Mouse (Mus musculus): ENCODE measurements at regions not wholly inside any gene's neighbourhood (a gene's known extent, or its start where the extent isn't known, plus 50 kb on each side); places are given as distances from the start of the nearest gene placed in this dataset.

DNA sequence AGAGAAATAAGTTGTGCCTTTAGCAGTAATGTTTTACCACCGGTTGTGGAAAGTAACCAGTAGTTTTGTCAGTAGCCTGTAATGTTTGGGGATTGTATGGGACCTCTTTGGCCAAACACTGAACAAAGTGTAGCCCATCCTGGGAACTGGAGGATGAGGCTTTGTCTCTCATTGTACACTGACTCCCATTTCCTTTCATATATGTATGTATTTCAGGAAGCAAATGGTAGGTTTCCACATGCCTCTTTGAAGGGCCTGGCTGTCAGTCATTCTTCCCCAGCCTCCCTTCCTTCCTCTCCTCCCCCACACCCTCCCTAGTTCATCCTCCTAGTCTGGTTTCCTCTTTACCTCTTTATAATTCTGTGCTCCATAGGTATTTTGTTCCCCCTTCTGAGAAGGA is 266.7 kb upstream of the Adcy2 start:
- Histone ChIP-seq H3K27me3 (ENCODE audit: insufficient read depth, low read length) (no peaks in the 10 kb centered on the region), H3K4me1 (ENCODE audit: insufficient read depth, low read length) (no peaks in the 10 kb centered on the region), H3K9me3 (ENCODE audit: low read length) (no peaks in the 10 kb centered on the region), H3K9ac (replicated peaks; ENCODE audit: low read length) (no peak overlapping the region), H3K4me2 (replicated peaks; ENCODE audit: low read depth, low read length) (no peak overlapping the region), H3K27ac (ENCODE audit: low read length) (no peak overlapping the region), H3K4me3 (ENCODE audit: low read length) (no peak overlapping the region), H3K36me3 (ENCODE audit: insufficient read depth, low read length) (no peaks in the 10 kb centered on the region)
- ATAC-seq (ENCODE audit: low FRiP score, low TSS enrichment): no peak
- 74% methylated on average over 1 of the region's 1 CpGs for WGBS

DNA sequence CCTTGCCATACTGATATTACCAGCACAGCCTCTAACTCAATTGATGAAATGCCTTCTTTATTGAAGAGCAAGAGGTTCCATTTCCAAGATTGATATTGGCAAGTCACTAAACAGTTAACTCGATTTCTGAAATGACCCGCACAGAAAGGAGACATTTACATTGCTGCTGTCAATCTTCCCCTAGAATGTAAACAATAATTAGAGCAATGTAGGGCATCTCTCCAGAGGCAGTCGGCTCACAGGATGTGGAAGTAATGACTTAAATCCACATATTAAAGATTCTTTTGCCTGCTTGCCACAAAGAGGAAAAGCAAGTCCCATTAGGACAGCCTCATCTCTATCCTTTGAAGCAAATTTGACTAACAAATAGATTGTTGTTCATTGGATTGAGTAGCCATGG is 261.0 kb upstream of the Nsun2 start:
- ATAC-seq (ENCODE audit: low FRiP score, low TSS enrichment): no peak
- no peak overlapping the region for H3K27ac ChIP-seq (ENCODE audit: low read length)
- H3K4me2 ChIP-seq (replicated peaks; ENCODE audit: low read depth, low read length): no peak overlapping the region
- H3K4me1 ChIP-seq (ENCODE audit: insufficient read depth, low read length): no peaks in the 10 kb centered on the region
- no peak overlapping the region for H3K4me3 ChIP-seq (ENCODE audit: low read length)
- H3K36me3 ChIP-seq (ENCODE audit: insufficient read depth, low read length): no peaks in the 10 kb centered on the region
- no peaks in the 10 kb centered on the region for H3K9me3 ChIP-seq (ENCODE audit: low read length)
- H3K9ac ChIP-seq (replicated peaks; ENCODE audit: low read length): no peak overlapping the region
- WGBS: 47% methylated on average over 3 of the region's 3 CpGs
- H3K27me3 ChIP-seq (ENCODE audit: insufficient read depth, low read length): no peaks in the 10 kb centered on the region

DNA sequence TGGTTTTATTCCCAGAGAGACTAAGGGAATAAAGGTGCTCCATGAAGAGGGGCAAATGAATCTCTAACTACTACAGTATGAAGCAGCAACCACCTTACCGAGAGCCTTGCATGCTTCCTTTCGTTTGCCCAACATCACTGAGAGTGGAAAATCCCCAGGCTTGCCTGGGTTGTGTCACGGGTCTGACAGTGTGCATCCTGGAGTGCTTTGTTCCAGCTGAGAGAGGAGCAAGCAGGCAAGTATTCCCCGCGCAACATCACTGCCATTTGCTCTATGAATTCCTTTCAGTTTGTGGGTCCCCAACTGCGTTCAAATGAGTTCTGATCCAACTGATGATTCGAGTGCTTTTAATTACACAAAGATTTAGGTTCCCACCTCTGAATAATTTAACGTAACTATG is 253.9 kb upstream of the Nsun2 start:
- 86% methylated on average over 8 of the region's 8 CpGs for WGBS
- no peak overlapping the region for H3K4me3 ChIP-seq (ENCODE audit: low read length)
- no peak for ATAC-seq (ENCODE audit: low FRiP score, low TSS enrichment)
- H3K4me1 ChIP-seq (ENCODE audit: insufficient read depth, low read length): no peaks in the 10 kb centered on the region
- no peak overlapping the region for H3K9ac ChIP-seq (replicated peaks; ENCODE audit: low read length)
- no peak overlapping the region for H3K4me2 ChIP-seq (replicated peaks; ENCODE audit: low read depth, low read length)
- H3K36me3 ChIP-seq (ENCODE audit: insufficient read depth, low read length): no peaks in the 10 kb centered on the region
- H3K27me3 ChIP-seq (ENCODE audit: insufficient read depth, low read length): no peaks in the 10 kb centered on the region
- H3K27ac ChIP-seq (ENCODE audit: low read length): no peak overlapping the region
- no peaks in the 10 kb centered on the region for H3K9me3 ChIP-seq (ENCODE audit: low read length)

DNA sequence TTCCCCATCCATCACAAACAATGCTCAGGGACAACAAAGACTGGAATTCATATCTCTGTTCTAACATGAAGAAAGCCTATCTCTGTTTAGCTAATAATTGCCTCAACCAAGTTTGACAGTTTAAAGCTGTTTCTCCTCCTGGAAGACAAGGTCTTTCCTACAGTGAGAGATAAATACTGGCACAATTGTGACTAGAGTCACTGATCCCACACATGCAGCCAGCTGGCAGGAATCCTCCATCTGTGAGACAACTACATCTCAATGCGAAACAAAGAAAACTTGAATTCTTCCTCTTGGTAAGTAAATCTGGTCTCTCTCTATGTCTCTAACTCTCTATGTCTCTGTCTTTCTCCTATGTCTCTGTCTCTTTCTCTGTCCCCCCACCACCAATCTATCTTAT is 239.1 kb upstream of the Nsun2 start:
- H3K9me3 ChIP-seq (ENCODE audit: low read length): no peaks in the 10 kb centered on the region

DNA sequence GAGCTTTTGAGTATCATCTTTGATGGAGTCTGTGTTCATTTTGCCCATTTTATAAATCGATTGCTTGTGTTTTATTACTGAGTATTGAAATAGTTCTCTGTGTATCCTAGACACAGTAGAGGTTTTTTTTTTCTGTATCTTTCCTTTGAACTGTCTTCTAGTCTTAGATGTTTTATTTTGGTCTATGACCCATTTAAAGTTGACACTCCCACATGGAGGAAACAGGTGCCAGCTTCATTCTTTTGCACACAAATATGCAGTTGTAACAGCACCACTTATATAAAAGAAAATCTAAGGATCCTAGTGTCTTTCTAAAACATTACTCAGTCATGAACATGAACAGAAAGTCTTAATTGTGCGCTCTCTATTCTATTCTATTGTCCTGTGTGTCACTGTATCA is 230.2 kb upstream of the Nsun2 start:
- no peak for ATAC-seq (ENCODE audit: low FRiP score, low TSS enrichment)
- H3K9ac ChIP-seq (replicated peaks; ENCODE audit: low read length): no peak overlapping the region
- H3K9me3 ChIP-seq (ENCODE audit: low read length): no peaks in the 10 kb centered on the region
- no peak overlapping the region for H3K4me3 ChIP-seq (ENCODE audit: low read length)
- 86% methylated on average over 2 of the region's 2 CpGs for WGBS
- no peaks in the 10 kb centered on the region for H3K27me3 ChIP-seq (ENCODE audit: insufficient read depth, low read length)
- no peaks in the 10 kb centered on the region for H3K4me1 ChIP-seq (ENCODE audit: insufficient read depth, low read length)
- no peak overlapping the region for H3K4me2 ChIP-seq (replicated peaks; ENCODE audit: low read depth, low read length)
- H3K27ac ChIP-seq (ENCODE audit: low read length): no peak overlapping the region
- H3K36me3 ChIP-seq (ENCODE audit: insufficient read depth, low read length): no peaks in the 10 kb centered on the region

More for the DNA sequence above, 239.1 kb upstream of the Nsun2 start:
- Histone ChIP-seq H3K4me2 (replicated peaks; ENCODE audit: low read depth, low read length) (no peak overlapping the region), H3K9ac (replicated peaks; ENCODE audit: low read length) (no peak overlapping the region), H3K4me3 (ENCODE audit: low read length) (no peak overlapping the region), H3K27ac (ENCODE audit: low read length) (no peak overlapping the region), H3K4me1 (ENCODE audit: insufficient read depth, low read length) (no peaks in the 10 kb centered on the region), H3K27me3 (ENCODE audit: insufficient read depth, low read length) (no peaks in the 10 kb centered on the region), H3K36me3 (ENCODE audit: insufficient read depth, low read length) (no peaks in the 10 kb centered on the region)
- ATAC-seq (ENCODE audit: low FRiP score, low TSS enrichment): no peak
- WGBS: 84% methylated on average over 1 of the region's 1 CpGs

DNA sequence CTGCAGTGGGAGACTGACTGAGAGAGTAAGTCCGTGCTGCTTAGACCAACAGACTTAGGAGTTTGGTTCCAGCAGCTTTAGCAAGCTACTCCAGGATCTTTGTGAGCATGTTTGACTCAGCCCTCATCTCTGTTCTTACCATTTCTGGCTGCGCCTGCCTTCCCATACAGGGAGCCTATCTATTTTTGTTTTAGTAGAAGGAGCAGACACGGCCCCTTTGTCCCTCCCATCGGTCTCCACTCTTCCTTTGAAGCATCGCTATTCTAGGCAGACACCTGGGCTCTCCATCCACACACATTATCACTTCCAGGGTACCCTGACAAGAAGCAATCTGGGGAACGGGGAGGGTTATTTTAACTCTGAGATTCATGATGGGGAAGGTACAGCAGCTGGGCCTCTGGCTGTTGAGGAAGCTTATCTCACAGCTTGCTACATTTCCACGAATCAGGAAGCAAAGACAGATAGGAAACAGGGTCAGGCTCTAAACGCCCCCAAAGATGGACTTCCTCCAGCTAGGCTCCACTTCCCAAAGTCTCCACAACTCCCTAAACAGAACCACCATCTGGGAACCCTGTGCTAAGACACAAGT is 203.0 kb upstream of the Nsun2 start:
- H3K4me3 ChIP-seq (ENCODE audit: low read length): no peak overlapping the region
- whole genome bisulfite sequencing: 73% methylated on average over 8 of the region's 8 CpGs
- no peaks in the 10 kb centered on the region for H3K4me1 ChIP-seq (ENCODE audit: insufficient read depth, low read length)
- no peaks in the 10 kb centered on the region for H3K27me3 ChIP-seq (ENCODE audit: insufficient read depth, low read length)
- no peak overlapping the region for H3K4me2 ChIP-seq (replicated peaks; ENCODE audit: low read depth, low read length)
- no peak overlapping the region for H3K27ac ChIP-seq (ENCODE audit: low read length)
- H3K9me3 ChIP-seq (ENCODE audit: low read length): no peaks in the 10 kb centered on the region
- no peaks in the 10 kb centered on the region for H3K36me3 ChIP-seq (ENCODE audit: insufficient read depth, low read length)
- H3K9ac ChIP-seq (replicated peaks; ENCODE audit: low read length): no peak overlapping the region
- no peak for ATAC-seq (ENCODE audit: low FRiP score, low TSS enrichment)

DNA sequence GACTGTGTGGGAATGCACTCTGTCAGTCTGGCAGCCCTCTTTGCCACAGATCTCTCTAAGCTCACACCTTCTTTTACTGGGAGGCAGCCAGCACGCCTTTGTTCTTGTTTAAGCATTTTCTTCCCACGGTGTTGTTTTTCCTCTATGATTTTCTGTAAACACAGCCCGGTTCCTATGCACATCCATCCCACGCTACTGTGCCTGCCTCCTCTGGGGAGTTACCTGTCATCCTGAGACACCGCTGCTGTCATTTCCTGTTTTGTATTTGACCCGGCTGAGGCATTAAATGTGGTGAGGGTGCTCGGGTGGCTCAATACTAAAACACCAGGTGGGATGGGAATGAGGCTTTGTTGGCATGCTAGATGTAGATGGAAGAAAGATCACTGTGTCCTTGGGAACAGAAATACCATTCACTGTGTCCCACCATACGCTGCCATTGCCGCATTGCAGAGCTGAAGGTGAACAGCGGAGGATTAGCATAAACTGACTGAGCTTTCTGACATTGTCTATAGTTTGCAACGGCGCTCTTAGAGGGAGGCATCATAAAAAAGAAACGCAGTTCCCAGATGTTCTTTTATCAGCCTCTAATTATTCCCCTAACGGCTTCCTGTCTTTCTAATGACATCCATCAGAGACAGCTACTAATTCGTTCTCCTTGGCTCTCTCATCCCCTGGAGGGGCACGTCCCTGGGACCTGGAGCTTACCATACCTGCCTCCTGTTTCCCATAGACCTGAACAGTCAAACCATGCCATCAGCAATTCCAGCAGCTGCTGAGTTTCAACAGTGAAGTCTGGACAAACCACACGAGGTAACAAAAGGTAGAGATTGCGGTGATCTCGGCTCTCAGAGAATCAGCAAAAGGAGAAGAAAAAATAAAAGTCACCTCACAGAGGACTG is 201.8 kb upstream of the Nsun2 start:
- no peaks in the 10 kb centered on the region for H3K36me3 ChIP-seq (ENCODE audit: insufficient read depth, low read length)
- no peak overlapping the region for H3K27ac ChIP-seq (ENCODE audit: low read length)
- H3K4me2 ChIP-seq (replicated peaks; ENCODE audit: low read depth, low read length): no peak overlapping the region
- H3K27me3 ChIP-seq (ENCODE audit: insufficient read depth, low read length): no peaks in the 10 kb centered on the region
- H3K4me1 ChIP-seq (ENCODE audit: insufficient read depth, low read length): no peaks in the 10 kb centered on the region
- WGBS: 39% methylated on average over 19 of the region's 19 CpGs
- H3K9ac ChIP-seq (replicated peaks; ENCODE audit: low read length): no peak overlapping the region
- H3K9me3 ChIP-seq (ENCODE audit: low read length): no peaks in the 10 kb centered on the region
- H3K4me3 ChIP-seq (ENCODE audit: low read length): no peak overlapping the region
- ATAC-seq (ENCODE audit: low FRiP score, low TSS enrichment): no peak

DNA sequence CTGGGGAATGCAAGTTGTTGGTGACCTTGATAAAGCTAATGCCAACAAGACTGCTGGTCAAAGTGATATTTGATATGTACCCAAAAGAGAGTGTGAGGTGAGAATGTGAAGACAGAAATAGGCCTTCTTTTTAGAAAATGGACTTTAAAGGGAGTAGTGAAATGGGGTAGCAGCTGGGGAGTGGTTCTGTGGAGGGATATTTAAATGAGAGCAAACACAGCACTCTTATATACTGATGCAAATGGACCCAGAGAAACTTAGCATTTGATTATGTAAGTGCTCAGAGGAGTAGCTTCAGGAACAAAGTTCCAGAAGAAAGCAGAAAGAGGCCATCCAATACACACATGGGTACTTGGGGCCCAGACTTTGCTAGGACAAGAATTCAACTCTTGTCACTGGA is 189.7 kb upstream of the Nsun2 start:
- H3K27ac ChIP-seq (ENCODE audit: low read length): no peak overlapping the region
- no peaks in the 10 kb centered on the region for H3K36me3 ChIP-seq (ENCODE audit: insufficient read depth, low read length)
- H3K9ac ChIP-seq (replicated peaks; ENCODE audit: low read length): no peak overlapping the region
- H3K27me3 ChIP-seq (ENCODE audit: insufficient read depth, low read length): no peaks in the 10 kb centered on the region
- H3K4me2 ChIP-seq (replicated peaks; ENCODE audit: low read depth, low read length): no peak overlapping the region
- H3K4me1 ChIP-seq (ENCODE audit: insufficient read depth, low read length): no peaks in the 10 kb centered on the region
- H3K9me3 ChIP-seq (ENCODE audit: low read length): no peaks in the 10 kb centered on the region
- ATAC-seq (ENCODE audit: low FRiP score, low TSS enrichment): no peak
- H3K4me3 ChIP-seq (ENCODE audit: low read length): no peak overlapping the region

DNA sequence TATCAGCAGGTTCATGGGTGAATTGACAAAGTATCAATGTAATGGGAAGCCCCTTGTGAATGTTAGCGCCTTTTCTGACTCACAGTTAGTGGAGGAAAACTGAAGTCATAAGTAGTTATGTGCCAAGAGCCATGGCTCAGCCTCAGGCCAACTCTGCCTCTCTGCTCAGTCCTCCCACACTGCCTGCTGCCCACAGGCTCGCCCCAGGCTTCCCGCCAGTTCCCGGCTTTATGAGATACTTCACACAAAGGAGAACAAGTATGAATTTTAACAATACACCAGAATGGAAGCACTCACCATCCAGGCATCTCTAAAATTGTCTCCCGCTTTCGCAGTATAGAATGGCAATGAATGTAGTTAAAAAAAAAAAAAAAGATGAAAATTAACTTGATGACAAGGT is 176.1 kb upstream of the Nsun2 start:
- Histone ChIP-seq H3K4me2 (replicated peaks; ENCODE audit: low read depth, low read length) (no peak overlapping the region), H3K4me3 (ENCODE audit: low read length) (no peak overlapping the region), H3K4me1 (ENCODE audit: insufficient read depth, low read length) (no peaks in the 10 kb centered on the region), H3K36me3 (ENCODE audit: insufficient read depth, low read length) (no peaks in the 10 kb centered on the region), H3K9me3 (ENCODE audit: low read length) (no peaks in the 10 kb centered on the region), H3K27me3 (ENCODE audit: insufficient read depth, low read length) (no peaks in the 10 kb centered on the region), H3K9ac (replicated peaks; ENCODE audit: low read length) (no peak overlapping the region), H3K27ac (ENCODE audit: low read length) (no peak overlapping the region)
- ATAC-seq (ENCODE audit: low FRiP score, low TSS enrichment): no peak
- WGBS: 89% methylated on average over 6 of the region's 6 CpGs

DNA sequence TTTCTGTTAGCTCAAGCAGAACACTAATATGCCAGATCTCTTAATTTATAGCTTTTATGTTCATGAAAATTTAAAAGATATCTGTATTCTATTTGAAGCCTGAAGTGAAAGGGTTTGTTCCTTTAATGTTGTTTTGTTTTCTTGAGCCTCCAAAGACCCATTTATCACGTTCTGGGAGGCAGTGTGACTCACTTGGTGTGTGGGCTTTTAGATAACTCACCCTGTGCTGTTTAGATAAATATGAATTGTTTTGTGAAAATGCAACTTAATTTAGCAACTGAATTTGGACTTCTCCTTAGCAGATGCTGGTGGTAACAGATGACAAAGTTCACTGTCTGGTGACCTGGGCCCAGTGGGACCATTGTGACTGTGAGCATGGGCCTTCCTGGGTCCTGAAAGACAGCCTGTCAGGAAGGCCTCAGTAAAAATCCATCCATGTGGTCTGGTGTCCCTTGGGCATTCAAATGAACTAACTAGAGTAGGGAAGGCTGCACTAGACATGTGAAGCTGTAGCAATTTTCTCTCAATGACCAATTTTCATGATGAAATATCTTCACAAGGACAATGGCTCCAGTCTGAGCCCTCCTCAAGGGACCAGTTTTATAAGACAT is 167.6 kb upstream of the Nsun2 start:
- WGBS: 47% methylated on average over 1 of the region's 1 CpGs
- H3K36me3 ChIP-seq (ENCODE audit: insufficient read depth, low read length): no peaks in the 10 kb centered on the region
- no peaks in the 10 kb centered on the region for H3K4me1 ChIP-seq (ENCODE audit: insufficient read depth, low read length)
- H3K27me3 ChIP-seq (ENCODE audit: insufficient read depth, low read length): no peaks in the 10 kb centered on the region
- H3K4me2 ChIP-seq (replicated peaks; ENCODE audit: low read depth, low read length): no peak overlapping the region
- peaks cover 23% of the 10 kb centered on the region for H3K9me3 ChIP-seq (ENCODE audit: low read length)
- H3K27ac ChIP-seq (ENCODE audit: low read length): no peak overlapping the region
- ATAC-seq (ENCODE audit: low FRiP score, low TSS enrichment): no peak
- H3K9ac ChIP-seq (replicated peaks; ENCODE audit: low read length): no peak overlapping the region
- H3K4me3 ChIP-seq (ENCODE audit: low read length): no peak overlapping the region

All from kidney, embryonic 16.5 days (tissue).